Mouse (Mus musculus): ENCODE measurements at regions not wholly inside any gene's neighbourhood (a gene's known extent, or its start where the extent isn't known, plus 50 kb on each side); places are given as distances from the start of the nearest gene placed in this dataset.

DNA sequence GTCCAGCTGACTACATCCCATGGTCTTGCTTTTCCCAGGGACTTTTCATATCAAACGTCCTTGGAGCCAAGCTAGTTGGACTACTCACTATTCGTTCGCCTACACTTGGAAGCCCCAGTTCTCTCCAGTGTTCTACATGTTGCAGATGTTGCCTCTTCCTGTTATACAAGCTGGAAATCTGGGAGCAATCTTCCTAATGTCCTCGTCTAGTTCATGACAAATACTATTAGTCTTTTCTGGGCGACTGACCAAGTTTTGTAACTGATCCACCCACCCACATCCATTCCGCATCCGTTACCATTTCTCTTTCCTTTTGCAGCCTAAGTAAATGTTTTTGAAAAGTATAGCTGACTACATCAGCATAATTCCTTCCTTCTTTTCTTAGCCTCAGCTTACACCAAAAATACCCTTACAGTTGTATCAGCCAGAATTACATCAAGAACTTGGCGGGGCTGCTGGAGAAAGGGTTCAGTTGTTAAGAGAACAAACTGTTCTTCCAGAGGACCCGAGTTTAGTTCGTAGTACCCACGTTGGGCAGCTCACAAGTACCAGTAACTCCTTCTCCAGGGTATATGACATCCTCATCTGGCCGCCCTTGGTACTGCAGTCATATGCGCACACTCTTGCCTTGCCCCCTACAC is 161.1 kb upstream of the Fbxl17 start:
- TF ChIP-seq CTCF (IDR thresholded peaks at IDR 0.05; ENCODE audit: low read depth) (no peak), EP300 (IDR thresholded peaks at IDR 0.05; ENCODE audit: low read depth) (no peak)

Measured in liver, postnatal 0 days (tissue).